Mouse (Mus musculus): ENCODE data around the gene Vmn2r58. TPM values are rescaled to one million over a fixed set of nuclear protein-coding genes. Genes with fewer than 3 reads are reported as not detected.
"Not testable (repeated sequence)": the region's sequence is repeated elsewhere in the genome, so short reads cannot be mapped to it uniquely, and the experiment has no call there.

Vmn2r58 gene
- polyA plus RNA-seq (2015; fragmentation: Nextera tagmentation; extraction: Ambion mirVana), result not detected in 2 replicates

- not testable (repeated sequence) for H3K27ac ChIP-seq (ENCODE audit: low read length); H3K27me3 ChIP-seq (ENCODE audit: control insufficient read depth, insufficient read depth, low read length); H3K9ac ChIP-seq (ENCODE audit: low read length); H3K4me1 ChIP-seq (ENCODE audit: control insufficient read depth, insufficient read depth, low read length); H3K4me3 ChIP-seq (ENCODE audit: low read length); H3K4me2 ChIP-seq (ENCODE audit: low read depth, low read length); ATAC-seq (replicated peaks; ENCODE audit: extremely low read depth, insufficient read depth, low FRiP score); H3K9me3 ChIP-seq (replicated peaks; ENCODE audit: control insufficient read depth, low read length); H3K36me3 ChIP-seq (ENCODE audit: control insufficient read depth, insufficient read depth)
- WGBS, result 65% methylated on average over 5 of the region's 5 CpGs
These were observed at the start of gene Vmn2r58 for GRCm38 (mm10) chr7:41872612-41873011. Gene Vmn2r58, minus strand, starts transcription at chr7:41872712.

Other genes starting within 250 kb of the Vmn2r58 start
- 5.9 and 6.4 TPM in 2 replicates for gene Zfp788, start 239.5 kb downstream of the Vmn2r58 start, polyA plus RNA-seq (2015; fragmentation: Nextera tagmentation; extraction: Ambion mirVana)
- not detected in 2 replicates for gene Vmn2r59, start 186.3 kb upstream of the Vmn2r58 start, polyA plus RNA-seq (2015; fragmentation: Nextera tagmentation; extraction: Ambion mirVana)
- not detected in 2 replicates for gene Vmn2r60, start 235.1 kb upstream of the Vmn2r58 start, polyA plus RNA-seq (2015; fragmentation: Nextera tagmentation; extraction: Ambion mirVana)